Mouse (Mus musculus) limb, embryonic 11.5 days (tissue): ENCODE measurements around the gene Olfr671. TPM values are rescaled to one million over a fixed set of nuclear protein-coding genes. Genes with fewer than 3 reads are reported as not detected.
"Not testable (repeated sequence)": the region's sequence is repeated elsewhere in the genome, so short reads cannot be mapped to it uniquely, and the experiment has no call there.

Experiments used
- ATAC-seq: fragments of 200-750 bp; cut with Nextera tagmentation; 2 replicates; pipeline ENCODE4 v1.8.0; 2017; ENCODE audit warnings: low read depth; ENCODE audit not compliant: insufficient number of reproducible peaks, low FRiP score, low TSS enrichment
- DNase-seq: peaks from one replicate; pipeline ENCODE4 v3.0.0-alpha.2; 2015; ENCODE audit warnings: low spot score
- H3K27ac ChIP-seq: fragments of 300-500 bp; sonication (generic); replicated peaks from 2 replicates; pipeline ENCODE4 v1.5.1; 2014; ENCODE audit warnings: low read depth, mild to moderate bottlenecking, low read length
- H3K27me3 ChIP-seq: fragments of 300-500 bp; sonication (generic); 2 replicates; pipeline ENCODE4 v1.6.1; 2014; ENCODE audit warnings: mild to moderate bottlenecking, low read length, mixed read lengths; ENCODE audit not compliant: control insufficient read depth, insufficient read depth
- H3K36me3 ChIP-seq: fragments of 300-500 bp; sonication (generic); 2 replicates; pipeline ENCODE4 v1.6.1; 2014; ENCODE audit warnings: mild to moderate bottlenecking, low read length, moderate library complexity, mixed read lengths; ENCODE audit not compliant: control insufficient read depth, insufficient read depth
- H3K4me1 ChIP-seq: fragments of 300-500 bp; sonication (generic); 2 replicates; pipeline ENCODE4 v1.6.1; 2014; ENCODE audit warnings: low read length, mixed read lengths; ENCODE audit not compliant: control insufficient read depth, insufficient read depth
- H3K4me2 ChIP-seq: fragments of 300-500 bp; sonication (generic); 2 replicates; pipeline ENCODE4 v1.6.1; 2014; ENCODE audit warnings: low read depth, mild to moderate bottlenecking, moderate library complexity; ENCODE audit not compliant: severe bottlenecking
- H3K4me3 ChIP-seq: fragments of 300-500 bp; sonication (generic); 2 replicates; pipeline ENCODE4 v1.5.1; 2014; ENCODE audit warnings: low read depth, low read length
- H3K9ac ChIP-seq: fragments of 300-500 bp; sonication (generic); 2 replicates; pipeline ENCODE4 v1.6.1; 2014; ENCODE audit warnings: mild to moderate bottlenecking, low read length
- H3K9me3 ChIP-seq: fragments of 300-500 bp; sonication (generic); 2 replicates; pipeline ENCODE4 v1.6.1; 2016; ENCODE audit warnings: low read length; ENCODE audit not compliant: control insufficient read depth
- WGBS: fragments of 180-500 bp; shearing (Covaris S2); extraction: QIAGEN DNeasy Blood & Tissue Kit; methylation state at CpG from one replicate; pipeline ENCODE4 v1.1.7; 2014; 5-methylcytosine and 5-hydroxymethylcytosine counted together
- polyA plus RNA-seq: library from polyadenylated mRNA; unstranded; fragments of >200 nt; fragmentation: Nextera tagmentation; extraction: Ambion mirVana; gene quantifications from 2 replicates; pipeline ENCODE4 v1.2.1, GENCODE M21; 2014

Gene Olfr671
- not detected in 2 replicates for polyA plus RNA-seq

GRCm38 (mm10) chr7:104979026-104979425, at the start of gene Olfr671:
TSS of gene Olfr671 (minus strand) at chr7:104979126.
- H3K27me3 ChIP-seq: no peaks in the 10 kb centered on the region
- H3K4me2 ChIP-seq: no peak within 1 kb of the TSS
- H3K27ac ChIP-seq: no peak within 1 kb of the TSS
- no peak within 1 kb of the TSS for H3K4me3 ChIP-seq
- H3K9ac ChIP-seq: no peak within 1 kb of the TSS
- H3K4me1 ChIP-seq: no peaks in the 10 kb centered on the region
- 79% methylated on average over 1 of the region's 1 CpGs for WGBS
- no peaks in the 10 kb centered on the region for H3K36me3 ChIP-seq
- no peak for DNase-seq
- no peaks in the 10 kb centered on the region for H3K9me3 ChIP-seq
- ATAC-seq: no peak

GRCm38 (mm10) chr7:105028360-105028759, 49.4 kb upstream of the Olfr671 start, which contains the start of gene Olfr675:
TSS of gene Olfr675 (minus strand) at chr7:105028460.
- ATAC-seq: no peak
- Histone ChIP-seq H3K9me3 (no peaks in the 10 kb centered on the region), H3K4me2 (no peak within 1 kb of the TSS), H3K4me3 (no peak within 1 kb of the TSS), H3K9ac (no peak within 1 kb of the TSS), H3K36me3 (no peaks in the 10 kb centered on the region), H3K27ac (no peak within 1 kb of the TSS), H3K27me3 (no peaks in the 10 kb centered on the region), H3K4me1 (no peaks in the 10 kb centered on the region)
- DNase-seq: no peak
- WGBS: 73% methylated on average over 1 of the region's 1 CpGs

DNA sequence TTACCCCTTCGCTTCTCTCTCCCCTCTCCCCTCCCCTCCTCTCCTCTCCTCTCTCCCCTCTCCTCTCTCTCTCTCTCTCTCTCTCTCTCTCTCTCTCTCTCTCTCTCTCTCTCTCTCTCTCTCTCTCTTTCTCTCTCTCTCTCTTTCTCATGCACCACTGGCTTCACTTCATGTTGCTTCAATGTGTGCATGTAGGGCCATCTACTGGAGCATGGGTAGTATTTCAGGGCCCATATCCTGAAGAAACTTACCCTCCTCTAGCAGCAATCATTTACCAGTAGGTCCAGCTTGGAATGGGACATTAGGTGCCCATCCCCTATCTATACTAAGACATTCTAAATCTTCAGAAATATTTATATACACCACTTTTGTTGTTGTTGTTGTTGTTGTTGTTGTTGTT, 43.6 kb upstream of the Olfr671 start:
- H3K4me1 ChIP-seq: no peaks in the 10 kb centered on the region
- no peaks in the 10 kb centered on the region for H3K27me3 ChIP-seq
- H3K9me3 ChIP-seq: no peaks in the 10 kb centered on the region
- H3K27ac ChIP-seq: no peak overlapping the region
- no peaks in the 10 kb centered on the region for H3K36me3 ChIP-seq
- H3K4me3 ChIP-seq: no peak overlapping the region
- no peak for ATAC-seq
- WGBS: 76% methylated on average over 1 of the region's 1 CpGs
- H3K4me2 ChIP-seq: no peak overlapping the region
- no peak for DNase-seq
- H3K9ac ChIP-seq: no peak overlapping the region

GRCm38 (mm10) chr7:105001929-105002328, 23.0 kb upstream of the Olfr671 start, which contains the start of gene Olfr672:
TSS of gene Olfr672 (minus strand) at chr7:105002029.
- H3K27ac ChIP-seq: no peak within 1 kb of the TSS
- no peaks in the 10 kb centered on the region for H3K27me3 ChIP-seq
- no peaks in the 10 kb centered on the region for H3K36me3 ChIP-seq
- no peaks in the 10 kb centered on the region for H3K4me1 ChIP-seq
- DNase-seq (no peak), ATAC-seq (no peak)
- no peak within 1 kb of the TSS for H3K9ac ChIP-seq
- H3K4me2 ChIP-seq: no peak within 1 kb of the TSS
- H3K4me3 ChIP-seq: no peak within 1 kb of the TSS
- H3K9me3 ChIP-seq: no peaks in the 10 kb centered on the region

DNA sequence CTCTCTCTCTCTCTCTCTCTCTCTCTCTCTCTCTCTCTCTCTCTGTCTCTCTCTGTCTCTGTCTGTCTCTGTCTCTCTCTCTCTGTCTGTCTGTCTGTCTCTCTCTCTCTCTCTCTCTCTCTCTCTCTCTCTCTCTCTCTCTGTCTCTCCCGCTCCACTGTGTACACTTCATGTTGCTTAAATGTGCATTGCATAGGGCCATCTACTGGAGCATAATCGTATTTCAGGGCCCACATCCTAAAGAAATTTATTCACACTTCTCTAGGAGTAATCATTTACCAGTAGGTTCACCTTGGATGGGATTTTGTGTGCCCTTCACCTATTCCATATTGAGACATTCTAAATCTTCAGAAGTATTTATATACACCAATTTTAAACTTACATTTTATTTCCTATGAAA, 6.4 kb downstream of the Olfr671 start:
- not testable (repeated sequence) for DNase-seq, H3K9ac ChIP-seq, ATAC-seq, H3K4me2 ChIP-seq, H3K27me3 ChIP-seq, H3K27ac ChIP-seq, H3K4me3 ChIP-seq, H3K9me3 ChIP-seq, H3K36me3 ChIP-seq, H3K4me1 ChIP-seq
- 80% methylated on average over 2 of the region's 2 CpGs for WGBS

DNA sequence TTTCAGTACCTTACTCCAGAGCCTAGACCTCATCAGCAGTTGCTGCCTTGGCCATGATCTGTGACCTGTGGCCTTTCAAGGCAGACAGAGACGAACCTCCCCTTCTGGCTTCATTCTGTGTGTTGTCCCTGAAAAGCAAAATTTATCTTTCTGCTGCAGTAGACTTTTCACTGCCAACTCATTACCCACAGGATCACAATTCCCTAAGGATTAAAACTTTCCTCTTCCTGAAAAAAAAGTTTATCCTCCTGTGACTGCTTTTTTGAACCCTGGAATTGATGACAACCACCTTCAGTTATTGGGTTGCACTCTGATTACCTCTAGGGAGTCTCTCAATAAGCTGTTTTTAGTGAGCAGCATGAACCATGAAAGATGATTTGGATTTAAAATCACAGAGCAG, 16.4 kb downstream of the Olfr671 start, which contains the start of gene Olfr670:
Gene Olfr670 (minus strand): TSS at position 101 of the 400 bp plus-strand sequence.
- H3K4me2 ChIP-seq: no peak within 1 kb of the TSS
- H3K4me3 ChIP-seq: no peak within 1 kb of the TSS
- no peak within 1 kb of the TSS for H3K27ac ChIP-seq
- 71% methylated on average over 1 of the region's 1 CpGs for WGBS
- H3K27me3 ChIP-seq: no peaks in the 10 kb centered on the region
- ATAC-seq (no peak), DNase-seq (no peak)
- H3K36me3 ChIP-seq: no peaks in the 10 kb centered on the region
- no peaks in the 10 kb centered on the region; the same call in 1 of the 2 replicates for H3K9me3 ChIP-seq
- H3K4me1 ChIP-seq: no peaks in the 10 kb centered on the region
- no peak within 1 kb of the TSS for H3K9ac ChIP-seq

DNA sequence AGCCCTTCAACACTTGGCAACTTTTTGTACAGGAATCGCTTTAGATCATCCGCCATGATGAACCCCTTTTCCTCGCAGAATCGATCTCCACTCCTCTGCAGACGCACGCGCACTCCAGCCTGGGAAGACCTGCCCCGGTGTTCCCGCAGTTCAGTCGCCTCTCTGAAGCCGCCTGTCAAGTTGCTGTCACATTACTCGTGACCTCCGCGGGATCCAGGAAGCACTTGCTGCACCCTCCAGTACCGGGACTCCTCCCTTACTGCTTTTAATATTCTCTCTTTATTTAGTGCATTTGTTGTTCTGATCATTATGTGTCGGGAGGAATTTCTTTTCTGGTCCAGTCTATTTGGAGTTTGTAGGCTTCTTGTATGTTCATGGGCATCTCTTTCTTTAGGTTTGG, 28.7 kb downstream of the Olfr671 start:
- not testable (repeated sequence) for H3K4me2 ChIP-seq, H3K4me1 ChIP-seq, H3K27me3 ChIP-seq, H3K4me3 ChIP-seq, H3K36me3 ChIP-seq, H3K27ac ChIP-seq, ATAC-seq, H3K9me3 ChIP-seq, DNase-seq, H3K9ac ChIP-seq
- 94% methylated on average over 16 of the region's 16 CpGs for WGBS

DNA sequence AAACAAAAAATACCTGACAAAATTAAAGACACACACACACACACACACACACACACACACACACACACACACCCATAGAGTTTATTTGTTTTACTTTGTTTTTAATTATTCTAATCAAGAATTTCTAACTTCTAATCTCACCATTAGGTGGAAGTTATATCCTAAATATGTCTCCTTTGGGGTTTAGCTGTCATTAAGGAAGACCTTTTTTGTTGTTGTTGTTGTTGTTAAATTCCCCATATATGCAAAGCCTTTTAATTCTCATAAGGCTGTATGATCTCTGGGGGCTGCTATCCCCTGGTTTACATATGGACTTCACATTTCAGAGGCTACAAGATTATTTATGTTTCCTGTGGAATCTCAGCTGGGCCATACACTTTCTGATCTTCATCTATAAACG, 45.0 kb downstream of the Olfr671 start, which contains the start of gene Olfr669:
Gene Olfr669 (plus strand): TSS at position 301 of the 400 bp plus-strand sequence.
- no peak for ATAC-seq
- 90% methylated on average over 1 of the region's 1 CpGs for WGBS

DNA sequence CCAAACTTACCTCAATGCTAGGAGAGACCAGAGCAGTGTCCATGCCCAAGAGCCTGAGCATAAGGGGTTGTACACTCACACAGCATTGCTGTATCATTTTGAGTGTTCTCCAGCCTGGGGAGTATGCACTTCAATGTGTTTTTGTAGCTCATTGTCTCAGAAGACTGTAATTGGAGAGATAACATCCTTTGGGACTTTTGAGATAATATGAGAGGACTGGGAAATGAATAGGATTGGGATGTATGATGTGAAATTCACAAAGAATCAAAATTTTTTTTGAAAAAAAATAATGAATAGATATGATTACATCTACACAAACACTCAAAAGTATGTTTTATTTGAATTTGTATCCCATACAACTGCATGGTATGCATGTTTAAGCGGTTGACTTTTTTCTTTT, 51.0 kb downstream of the Olfr671 start, which contains the start of gene Olfr668:
Gene Olfr668 (minus strand): TSS at position 101 of the 400 bp plus-strand sequence.
- Histone ChIP-seq H3K27ac (no peak within 1 kb of the TSS), H3K9me3 (no peaks in the 10 kb centered on the region), H3K9ac (no peak within 1 kb of the TSS), H3K27me3 (no peaks in the 10 kb centered on the region), H3K36me3 (no peaks in the 10 kb centered on the region), H3K4me3 (no peak within 1 kb of the TSS), H3K4me2 (no peak within 1 kb of the TSS), H3K4me1 (no peaks in the 10 kb centered on the region)
- 81% methylated on average over 1 of the region's 1 CpGs for WGBS
- no peak for ATAC-seq
- no peak for DNase-seq

More for the DNA sequence above, 45.0 kb downstream of the Olfr671 start, which contains the start of gene Olfr669:
- DNase-seq: no peak
- no peak within 1 kb of the TSS for H3K9ac ChIP-seq
- no peak within 1 kb of the TSS for H3K27ac ChIP-seq
- H3K27me3 ChIP-seq: no peaks in the 10 kb centered on the region
- H3K4me2 ChIP-seq: no peak within 1 kb of the TSS
- no peaks in the 10 kb centered on the region for H3K36me3 ChIP-seq
- H3K9me3 ChIP-seq: no peaks in the 10 kb centered on the region
- H3K4me1 ChIP-seq: no peaks in the 10 kb centered on the region
- H3K4me3 ChIP-seq: no peak within 1 kb of the TSS
